Mouse (Mus musculus) small intestine, adult 10 weeks (tissue): Measurements from ENCODE around the gene Zfyve9. TPM values are rescaled to one million over a fixed set of nuclear protein-coding genes. Genes with fewer than 3 reads are reported as not detected.

ENCODE experiments used
- polyA plus RNA-seq: library from polyadenylated mRNA; stranded (reverse); fragments of 350-450 nt; fragmentation: Illumina TruSeq; extraction: RNeasy Lipid Tissue Mini Kit (QIAGEN cat#74804); gene quantifications from one replicate; pipeline ENCODE4 v1.2.3, GENCODE M21; 2014; ENCODE audit warnings: low replicate concordance

Gene Zfyve9
- polyA plus RNA-seq: 34.0 TPM

DNA sequence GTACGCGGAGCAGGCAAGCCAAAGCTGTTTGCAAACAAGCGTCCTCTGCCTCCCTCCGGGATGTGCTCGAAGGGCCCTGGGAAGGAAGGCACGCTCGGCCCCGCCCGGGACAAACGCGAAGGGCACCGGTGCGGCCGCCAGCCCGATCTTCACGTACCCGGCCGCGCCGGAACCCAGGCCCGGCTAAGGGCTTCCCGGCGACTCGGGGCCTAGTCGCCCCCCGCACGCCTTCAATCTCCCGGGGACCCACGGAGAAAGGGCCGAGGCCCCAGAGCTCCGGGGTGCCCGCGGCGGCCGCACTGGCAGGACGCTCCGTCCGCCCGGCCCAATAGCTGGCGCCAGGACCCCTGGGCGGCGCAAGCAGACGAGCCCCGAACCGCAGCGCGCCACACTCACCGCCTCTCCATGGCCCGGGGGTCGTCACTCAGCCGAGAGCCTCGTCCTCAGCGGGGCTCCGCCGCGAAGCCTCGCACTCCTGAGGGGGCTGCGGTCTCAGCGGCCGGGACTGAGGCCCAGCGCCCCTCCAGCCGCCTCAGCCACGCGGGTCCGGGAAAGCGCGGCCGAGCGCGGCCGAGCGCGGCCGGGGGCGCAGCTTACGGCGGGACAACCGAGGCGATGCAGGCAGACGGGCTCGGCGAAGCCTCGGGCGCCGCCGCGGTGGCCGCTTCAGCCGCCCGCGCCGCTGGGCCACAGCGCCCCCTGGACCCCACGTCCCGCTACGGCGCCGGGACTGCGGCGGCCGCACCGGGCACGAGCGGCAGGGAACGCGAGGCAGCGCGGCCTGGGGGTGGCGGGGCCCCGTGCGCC, at the start of gene Zfyve9:
TSS of gene Zfyve9 (minus strand) at position 742 of the 807 bp plus-strand sequence.

DNA sequence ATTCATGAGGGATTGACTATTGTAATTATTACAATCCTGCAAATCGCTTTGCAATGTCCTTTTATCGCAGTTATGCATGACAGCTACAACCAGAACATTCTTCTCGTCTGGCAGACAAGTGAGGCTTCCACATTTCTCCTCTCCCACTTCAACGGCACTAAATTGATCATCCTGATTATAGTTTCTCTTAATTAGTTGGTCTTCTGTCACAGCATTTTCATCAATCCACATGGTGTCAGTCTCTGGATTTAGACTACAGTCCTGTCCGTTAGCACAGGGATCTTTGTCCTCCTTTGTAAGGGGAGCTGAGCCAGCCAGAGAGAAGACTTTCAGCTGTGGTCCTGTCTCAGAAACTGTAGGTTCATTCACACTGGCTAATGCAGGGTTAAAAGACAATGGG, 61.2 kb downstream of the Zfyve9 start, which contains the start of gene 3110021N24Rik:
TSS of gene 3110021N24Rik (plus strand) at position 301 of the 400 bp plus-strand sequence.

DNA sequence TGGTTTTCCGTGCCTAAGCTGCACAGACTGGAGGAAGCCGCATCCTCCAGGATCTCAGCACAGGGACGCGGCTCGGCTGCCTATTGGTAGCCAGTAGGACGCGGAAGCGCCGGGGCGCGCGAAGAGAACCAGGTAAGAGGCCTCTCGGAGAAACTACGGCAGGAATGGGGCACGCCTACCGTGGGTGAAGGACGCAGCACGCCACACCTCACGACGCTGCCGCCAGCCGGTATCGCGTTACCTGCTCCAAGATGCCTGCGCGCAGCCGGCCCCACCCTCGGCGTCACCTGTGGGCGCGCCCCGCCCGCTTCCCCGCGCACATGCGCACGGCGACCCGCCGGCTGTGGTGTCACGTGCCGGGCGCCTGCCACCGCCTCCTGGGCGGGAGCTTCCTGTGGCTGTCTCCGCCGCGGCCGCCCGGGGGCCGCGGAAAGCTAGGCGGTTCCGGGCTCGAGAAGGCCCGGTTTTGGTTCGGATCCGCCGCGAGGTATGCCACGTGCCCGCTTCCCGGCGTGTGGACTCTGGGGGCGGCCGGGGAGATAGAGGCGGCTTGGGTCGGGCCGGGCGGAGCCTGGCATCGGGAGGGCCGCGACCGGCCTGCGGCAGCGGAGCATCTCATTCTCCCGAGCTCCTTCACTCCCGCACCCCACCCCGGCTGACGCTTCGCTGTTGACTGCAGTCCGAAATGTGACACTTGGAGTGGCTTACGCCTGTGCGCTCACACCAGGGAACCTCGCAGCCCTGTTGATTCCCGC, 160.8 kb downstream of the Zfyve9 start, which contains the start of gene Cc2d1b:
TSS of gene Cc2d1b (plus strand) at position 354 of the 755 bp plus-strand sequence.

Other genes with a start within 250 kb of the Zfyve9 start
- 48.5 TPM for gene Prpf38a, start 201.5 kb downstream of the Zfyve9 start, polyA plus RNA-seq
- 0.97 TPM for gene Orc1, start 201.4 kb downstream of the Zfyve9 start, polyA plus RNA-seq
- 34.9 TPM for gene Cc2d1b, start 160.9 kb downstream of the Zfyve9 start, polyA plus RNA-seq
- 2.1 TPM for gene 3110021N24Rik, start 61.1 kb downstream of the Zfyve9 start, polyA plus RNA-seq
- gene Btf3l4, start 52.8 kb upstream of the Zfyve9 start, polyA plus RNA-seq: 125 TPM
- gene Txndc12, start 53.8 kb upstream of the Zfyve9 start, polyA plus RNA-seq: 34.4 TPM
- gene Kti12, start 67.0 kb upstream of the Zfyve9 start, polyA plus RNA-seq: 13.5 TPM
- gene A730015C16Rik, start 67.8 kb upstream of the Zfyve9 start, polyA plus RNA-seq: not detected
- 0.85 TPM for gene Rab3b, start 98.3 kb upstream of the Zfyve9 start, polyA plus RNA-seq
- gene Nrd1, start 219.9 kb upstream of the Zfyve9 start, polyA plus RNA-seq: 238 TPM